Mouse (Mus musculus): ENCODE data around the gene Gpr62.

Gene Gpr62

GRCm38 (mm10) chr9:106474456-106474855 lies 8.7 kb upstream of the Gpr62 start:
- peak; percentile 86 for DNase-seq (ENCODE audit: low spot score)

DNA sequence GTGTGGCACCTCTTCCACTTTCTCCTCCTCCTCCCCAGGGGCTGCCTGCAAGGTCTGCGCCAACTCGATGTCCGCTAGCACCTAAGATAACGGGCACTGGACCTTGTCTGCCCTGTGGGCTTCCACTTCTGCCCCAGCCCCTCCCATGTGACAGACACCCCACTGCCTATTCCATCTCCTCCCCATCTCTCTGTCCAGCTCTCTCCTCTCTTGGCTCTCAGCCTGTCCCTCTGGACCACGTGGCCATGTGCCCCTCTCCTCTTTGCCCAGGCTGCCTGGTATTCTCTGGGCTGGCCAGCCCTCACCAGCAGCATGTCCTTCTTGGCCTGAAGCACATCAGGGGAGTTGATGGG lies 8.0 kb upstream of the Gpr62 start:
- no peak for DNase-seq (ENCODE audit: low spot score)

DNA sequence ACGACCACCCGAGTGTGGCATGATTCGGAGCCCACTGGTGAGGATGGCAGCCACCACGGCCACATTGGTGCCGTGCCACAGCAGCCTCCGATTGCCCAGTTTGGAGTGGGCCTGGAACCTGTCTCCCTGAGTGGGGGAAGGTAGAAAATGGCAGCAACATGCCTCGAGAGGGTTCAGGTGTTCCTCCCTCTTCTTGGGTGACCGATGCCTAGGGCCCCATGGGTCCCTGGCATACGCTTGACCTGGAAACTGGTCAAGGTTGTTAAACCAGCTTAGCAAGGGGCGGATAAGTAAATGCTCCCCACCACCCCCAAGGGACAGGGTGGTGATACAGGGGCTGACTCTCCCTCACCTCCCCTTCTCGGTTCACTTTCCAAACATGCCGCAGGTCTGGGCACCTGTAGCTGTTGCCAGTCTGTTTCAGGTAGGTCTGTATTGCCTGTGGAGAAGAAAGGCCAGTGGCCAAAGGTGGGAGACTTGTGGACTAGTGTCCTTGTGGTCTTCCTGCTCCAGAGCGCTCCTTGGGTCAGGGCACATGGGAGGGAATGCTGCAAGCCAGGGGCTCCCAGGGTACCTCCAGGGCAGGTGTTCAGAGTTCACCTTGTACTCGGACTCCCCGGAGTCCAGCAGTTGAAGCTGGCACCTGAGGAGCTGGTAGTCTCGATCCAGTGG lies 7.5 kb upstream of the Gpr62 start:
- no peak for DNase-seq (ENCODE audit: low spot score)

- DNase-seq (ENCODE audit: low spot score): no peak
Measured at GRCm38 (mm10) chr9:106472321-106472720, 6.6 kb upstream of the Gpr62 start.

- DNase-seq (ENCODE audit: low spot score): no peak
Measured at GRCm38 (mm10) chr9:106471892-106472291, 6.2 kb upstream of the Gpr62 start.

DNA sequence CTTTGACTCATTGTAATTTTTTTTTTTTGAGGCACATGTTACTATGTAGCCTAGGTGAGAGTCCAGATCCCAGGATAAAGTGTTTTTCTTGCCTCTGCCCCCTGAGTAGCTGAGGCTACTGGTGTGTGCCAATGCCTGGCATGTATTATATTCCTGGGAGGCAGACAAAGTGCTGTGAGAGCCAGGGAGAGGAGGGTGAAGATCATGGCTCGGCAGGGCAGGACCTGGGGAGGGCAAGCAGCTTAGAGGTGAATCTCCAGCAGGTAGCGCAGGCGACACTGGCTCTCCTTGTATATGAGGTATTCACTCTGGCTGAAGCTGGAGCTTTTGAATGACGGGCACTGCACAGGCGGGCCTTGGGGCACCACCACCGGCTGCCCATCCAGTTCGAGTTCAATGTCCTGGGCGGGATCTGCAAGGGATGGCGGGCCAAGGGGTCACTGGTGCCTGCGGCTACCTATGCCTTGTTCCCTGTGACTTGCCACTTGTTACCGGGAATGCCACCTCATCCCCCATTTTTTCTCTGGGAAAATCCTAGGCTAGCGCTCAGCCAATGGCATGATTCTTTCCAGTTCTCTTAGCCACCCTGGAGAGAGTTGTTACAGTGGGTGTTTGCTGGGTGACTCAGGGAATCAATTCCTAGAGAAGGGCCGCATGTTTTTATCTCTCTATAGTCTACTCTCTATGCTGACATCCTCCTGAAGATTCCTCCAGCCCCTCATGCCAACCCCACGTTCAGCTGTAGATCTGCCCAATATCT lies 5.4 kb upstream of the Gpr62 start:
- no peak for DNase-seq (ENCODE audit: low spot score)

GRCm38 (mm10) chr9:106469776-106470175 lies 4.0 kb upstream of the Gpr62 start:
- DNase-seq (ENCODE audit: low spot score): no peak

- DNase-seq (ENCODE audit: low spot score): no peak
Measured at GRCm38 (mm10) chr9:106469317-106469716, 3.6 kb upstream of the Gpr62 start.

- no peak for DNase-seq (ENCODE audit: low spot score)
Measured at GRCm38 (mm10) chr9:106467746-106468145, 2.0 kb upstream of the Gpr62 start.

GRCm38 (mm10) chr9:106466721-106467120 lies 983 bp upstream of the Gpr62 start:
- no peak for DNase-seq (ENCODE audit: low spot score)

DNA sequence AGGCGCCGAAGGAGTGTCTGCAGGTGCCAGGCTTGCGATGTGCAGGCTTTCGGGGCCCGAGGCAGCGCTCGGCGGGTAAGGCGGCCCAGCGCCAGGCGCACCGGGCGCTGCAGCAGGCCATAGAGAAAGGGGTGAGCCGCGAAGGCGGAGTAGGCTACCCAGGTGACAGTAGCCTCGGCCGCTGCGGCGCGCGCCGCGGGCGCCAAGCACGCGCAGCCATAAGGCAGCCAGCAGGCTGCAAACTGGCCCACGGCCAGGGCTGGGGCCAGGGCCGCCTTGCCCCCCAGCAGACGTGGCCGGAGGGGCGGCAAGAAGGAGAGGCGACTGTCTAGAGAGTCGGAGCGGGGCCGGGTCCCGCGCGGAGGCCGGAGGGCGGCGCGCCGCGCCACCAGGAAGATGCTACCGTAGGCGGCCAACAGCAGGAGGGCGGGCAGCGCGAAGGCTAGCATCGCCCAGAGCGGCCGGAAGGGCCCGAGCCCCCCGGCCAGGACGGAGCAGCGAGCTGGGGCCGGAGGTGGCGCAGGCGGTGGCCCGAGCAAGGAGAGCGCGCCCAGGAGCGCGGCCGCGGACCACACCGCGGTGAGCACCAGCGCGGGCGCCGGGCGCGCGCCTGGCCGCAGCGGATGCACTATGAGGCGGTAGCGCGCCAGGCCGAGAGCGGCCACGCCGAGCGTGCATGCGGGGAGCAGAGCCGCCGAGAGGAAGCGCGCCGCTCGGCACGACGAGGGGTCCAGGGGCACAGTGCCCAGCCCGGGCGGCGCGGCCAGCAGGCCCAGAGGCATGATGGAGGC lies 792 bp downstream of the Gpr62 start:
- peak; percentile 78 for DNase-seq (ENCODE audit: low spot score)

DNA sequence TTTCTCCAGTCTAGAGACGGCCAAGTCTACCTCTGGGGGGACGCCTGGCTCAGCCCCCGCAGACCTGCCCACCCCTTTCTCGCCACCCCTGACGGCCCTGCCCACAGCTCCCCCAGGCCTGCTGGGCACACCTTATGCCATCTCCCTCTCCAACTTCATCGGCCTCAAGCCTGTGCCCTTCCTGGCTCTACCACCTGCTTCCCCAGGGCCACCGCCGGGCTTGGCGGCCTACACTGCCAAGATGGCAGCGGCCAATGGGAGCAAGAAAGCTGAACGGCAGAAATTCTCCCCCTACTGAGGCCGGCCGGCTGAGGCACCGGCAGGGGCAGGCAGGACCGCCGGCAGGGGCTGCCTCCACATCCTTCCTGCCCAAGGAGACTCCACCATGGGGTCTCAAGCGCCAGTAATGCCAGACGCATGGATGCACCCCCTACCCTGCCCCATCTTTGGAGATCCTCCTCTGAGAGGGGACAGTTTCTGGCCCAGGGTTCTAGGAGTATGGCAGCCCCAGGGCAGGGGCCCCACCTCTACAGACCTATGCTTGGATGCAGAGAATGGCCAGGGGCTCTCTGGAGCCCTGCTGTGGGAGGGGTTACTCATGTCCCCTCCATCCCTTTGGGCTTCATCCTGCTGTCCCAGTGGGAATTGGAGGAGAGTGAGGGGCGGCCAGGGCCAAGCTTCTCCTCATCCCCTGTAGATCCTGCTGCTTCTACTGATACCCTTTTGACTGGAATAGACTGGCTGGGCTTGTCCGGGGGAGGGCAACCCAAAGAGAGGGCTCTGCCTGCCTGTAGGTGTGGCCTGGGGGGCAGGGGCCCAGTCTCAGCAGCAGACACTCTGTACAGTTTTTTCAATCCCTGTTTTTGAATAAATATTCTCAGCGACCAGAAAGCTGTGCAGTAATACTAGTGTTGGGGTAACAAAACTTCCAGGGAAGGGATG lies 2.3 kb downstream of the Gpr62 start:
- DNase-seq (ENCODE audit: low spot score): no peak

GRCm38 (mm10) chr9:106462430-106462800 lies 3.3 kb downstream of the Gpr62 start:
- DNase-seq (ENCODE audit: low spot score): no peak

GRCm38 (mm10) chr9:106461641-106462429 lies 3.9 kb downstream of the Gpr62 start:
- DNase-seq (ENCODE audit: low spot score): no peak

DNA sequence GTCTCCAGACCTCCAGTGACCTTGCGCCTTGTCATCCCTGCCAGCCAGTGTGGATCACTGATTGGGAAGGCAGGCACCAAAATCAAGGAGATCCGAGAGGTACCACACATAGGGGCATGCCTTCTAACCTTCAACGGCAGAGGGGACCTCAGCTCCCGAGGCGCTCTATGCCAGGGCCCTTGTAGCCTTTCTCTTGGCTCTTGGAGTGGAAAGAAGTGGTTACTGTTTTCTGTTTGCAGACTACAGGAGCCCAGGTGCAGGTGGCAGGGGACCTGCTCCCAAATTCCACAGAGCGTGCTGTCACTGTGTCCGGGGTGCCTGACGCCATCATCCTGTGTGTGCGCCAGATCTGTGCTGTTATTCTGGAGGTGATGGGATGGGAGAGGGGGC lies 4.7 kb downstream of the Gpr62 start:
- DNase-seq (ENCODE audit: low spot score): no peak

- no peak for DNase-seq (ENCODE audit: low spot score)
Measured at GRCm38 (mm10) chr9:106460401-106461025, 5.2 kb downstream of the Gpr62 start.

DNA sequence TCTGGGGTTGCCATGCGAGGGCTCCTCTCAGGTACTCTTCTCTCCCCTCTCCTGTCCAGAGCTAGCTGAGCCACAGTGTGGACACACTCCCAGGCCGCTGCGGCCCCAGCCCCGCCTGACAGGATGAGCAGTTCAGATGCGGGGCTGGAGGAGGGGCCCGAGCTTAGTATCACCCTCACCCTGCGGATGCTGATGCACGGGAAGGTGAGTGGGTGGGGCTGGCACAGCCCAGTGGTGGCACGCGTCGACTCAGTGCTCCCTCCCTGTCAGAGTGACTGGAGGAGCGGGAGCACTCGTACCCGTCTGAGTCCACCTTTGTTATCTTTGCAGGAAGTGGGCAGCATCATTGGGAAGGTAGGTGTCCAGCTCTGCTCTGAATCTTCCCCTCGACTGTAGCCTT lies 5.8 kb downstream of the Gpr62 start:
- DNase-seq (ENCODE audit: low spot score): no peak

GRCm38 (mm10) chr9:106457920-106458319 lies 7.8 kb downstream of the Gpr62 start:
- DNase-seq (ENCODE audit: low spot score): no peak

- no peak for DNase-seq (ENCODE audit: low spot score)
Measured at GRCm38 (mm10) chr9:106457163-106457559, 8.6 kb downstream of the Gpr62 start.

GRCm38 (mm10) chr9:106456325-106457162 lies 9.2 kb downstream of the Gpr62 start:
- peak; percentile 85 for DNase-seq (ENCODE audit: low spot score)

All from embryo, embryonic 10.5 days (tissue).